Mouse (Mus musculus) myocyte (in vitro differentiated cells): ENCODE data around the gene Fam89a. TPM values are rescaled to one million over a fixed set of nuclear protein-coding genes. Genes with fewer than 3 reads are reported as not detected.

Experiments
- H3K27me3 ChIP-seq: one replicate; pipeline ENCODE4 v1.6.1; 2011; ENCODE audit not compliant: control insufficient read depth, insufficient read depth, insufficient read length
- H3K36me3 ChIP-seq: one replicate; pipeline ENCODE4 v1.6.1; 2011; ENCODE audit not compliant: control insufficient read depth, insufficient read depth
- H3K4me2 ChIP-seq: one replicate; pipeline ENCODE4 v1.6.1; 2011; ENCODE audit warnings: low read depth, control low read depth
- H3K4me3 ChIP-seq: one replicate; pipeline ENCODE4 v1.5.1; 2011; ENCODE audit warnings: mild to moderate bottlenecking, control low read depth, moderate library complexity
- H3K79me2 ChIP-seq: one replicate; pipeline ENCODE4 v1.6.1; 2011; ENCODE audit not compliant: control insufficient read depth, insufficient read depth
- H3ac ChIP-seq: one replicate; pipeline ENCODE4 v1.6.1; 2011; ENCODE audit not compliant: control insufficient read depth, insufficient read length
- CEBPB ChIP-seq: IDR thresholded peaks from 2 replicates; pipeline ENCODE4 v1.6.1; 2011; ENCODE audit warnings: mild to moderate bottlenecking, moderate library complexity; ENCODE audit not compliant: poor library complexity, insufficient read depth, severe bottlenecking
- E2F4 ChIP-seq: IDR thresholded peaks from one replicate; pipeline ENCODE4 v1.6.1; 2011; ENCODE audit warnings: mild to moderate bottlenecking, control low read depth, moderate library complexity; ENCODE audit not compliant: insufficient read depth
- MAX ChIP-seq: IDR thresholded peaks from one replicate; pipeline ENCODE4 v1.6.1; 2011; ENCODE audit warnings: low read depth, mild to moderate bottlenecking, control low read depth
- MYOD1 ChIP-seq, 3 experiments: IDR thresholded peaks; one replicate each; pipeline ENCODE4 v1.6.1; 2011; ENCODE audit warnings: control low read depth in 2 of 3, low read depth in 2 of 3, mild to moderate bottlenecking in 2 of 3, moderate library complexity in 1 of 3; ENCODE audit not compliant: insufficient read length in 2 of 3, control insufficient read depth in 1 of 3
- MYOG ChIP-seq, 3 experiments: IDR thresholded peaks; one replicate each; pipeline ENCODE4 v1.6.1; 2011; ENCODE audit warnings: control low read depth in 2 of 3, low read depth in 2 of 3, mild to moderate bottlenecking in 2 of 3; ENCODE audit not compliant: insufficient read length in 2 of 3, control insufficient read depth in 1 of 3, insufficient read depth in 1 of 3
- POLR2A ChIP-seq: IDR thresholded peaks from one replicate; pipeline ENCODE4 v1.6.1; 2011; ENCODE audit warnings: low read depth, mild to moderate bottlenecking, control low read depth, moderate library complexity; ENCODE audit not compliant: insufficient read length
- POLR2AphosphoS2 ChIP-seq: IDR thresholded peaks from one replicate; pipeline ENCODE4 v1.6.1; 2011; ENCODE audit warnings: low read depth, control low read depth; ENCODE audit not compliant: insufficient read length
- REST ChIP-seq: IDR thresholded peaks from one replicate; pipeline ENCODE4 v1.6.1; 2011; ENCODE audit warnings: mild to moderate bottlenecking, control low read depth, moderate library complexity; ENCODE audit not compliant: insufficient read depth, insufficient read length
- SRF ChIP-seq: IDR thresholded peaks from one replicate; pipeline ENCODE4 v1.6.1; 2011; ENCODE audit warnings: low read depth; ENCODE audit not compliant: control insufficient read depth, insufficient read length
- TCF12 ChIP-seq: IDR thresholded peaks from one replicate; pipeline ENCODE4 v1.6.1; 2011; ENCODE audit warnings: mild to moderate bottlenecking, control low read depth; ENCODE audit not compliant: poor library complexity, insufficient read depth, severe bottlenecking
- TCF3 ChIP-seq: IDR thresholded peaks from one replicate; pipeline ENCODE4 v1.6.1; 2011; ENCODE audit warnings: low read depth, control low read depth; ENCODE audit not compliant: insufficient read length
- USF1 ChIP-seq: IDR thresholded peaks from one replicate; pipeline ENCODE4 v1.6.1; 2011; ENCODE audit warnings: low read depth, mild to moderate bottlenecking, control low read depth, moderate library complexity
- polyA plus RNA-seq: library from polyadenylated mRNA; unstranded; fragments of >200 nt; fragmentation: generic; extraction: Trizol; gene quantifications from one replicate; pipeline ENCODE4 v1.2.1, GENCODE M21; 2012; ENCODE audit warnings: missing spikeins

The Fam89a gene
- polyA plus RNA-seq, 1 experiment, result 0.36 TPM

DNA sequence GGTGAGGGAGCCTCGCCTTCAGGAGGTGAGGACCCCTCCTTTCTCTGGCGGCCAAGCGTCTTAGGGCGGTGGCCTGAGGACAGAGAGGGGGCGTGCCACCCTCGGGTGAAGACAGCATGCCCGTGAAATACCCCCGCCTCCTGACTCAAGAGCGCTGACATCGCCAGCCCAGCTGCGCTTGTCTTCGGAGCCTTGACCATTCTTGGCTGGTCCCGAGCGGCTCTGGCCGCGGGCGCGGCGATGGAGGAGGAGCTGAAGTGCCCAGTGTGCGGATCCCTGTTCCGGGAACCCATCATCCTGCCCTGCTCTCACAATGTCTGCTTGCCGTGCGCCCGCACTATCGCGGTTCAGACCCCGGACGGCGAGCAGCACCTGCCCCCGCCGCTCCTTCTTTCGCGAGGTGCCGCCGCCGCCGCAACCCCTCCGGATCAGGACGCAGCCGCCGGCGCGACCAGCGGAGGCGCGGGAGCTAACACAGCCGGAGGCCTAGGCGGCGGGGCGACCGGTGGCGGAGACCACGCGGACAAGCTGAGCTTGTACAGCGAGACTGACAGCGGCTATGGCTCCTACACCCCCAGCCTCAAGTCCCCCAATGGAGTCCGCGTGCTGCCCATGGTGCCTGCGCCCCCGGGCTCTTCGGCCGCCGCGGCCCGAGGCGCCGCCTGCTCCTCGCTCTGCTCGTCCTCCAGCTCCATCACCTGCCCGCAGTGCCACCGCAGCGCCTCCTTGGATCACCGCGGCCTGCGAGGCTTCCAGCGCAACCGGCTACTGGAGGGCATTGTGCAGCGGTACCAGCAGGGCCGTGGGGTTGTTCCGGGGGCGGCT, 42.2 kb upstream of the Fam89a start:
- Histone ChIP-seq H3K79me2 (no peaks in the 10 kb centered on the region), H3K4me2 (no peak overlapping the region), H3ac (no peak overlapping the region), H3K36me3 (no peaks in the 10 kb centered on the region), H3K4me3 (no peak overlapping the region), H3K27me3 (peaks cover 61% of the 10 kb centered on the region)
- TF ChIP-seq SRF (no peak), MAX (no peak), E2F4 (no peak), USF1 (no peak), REST (no peak), CEBPB (no peak), TCF3 (no peak), MYOG (IDR thresholded peaks at IDR 0.05; ENCODE audit: control insufficient read depth in 1 of 3, insufficient read depth in 1 of 3, insufficient read length in 2 of 3, low read depth in 2 of 3) (no peak), POLR2A (no peak), MYOD1 (IDR thresholded peaks at IDR 0.05; ENCODE audit: control insufficient read depth in 1 of 3, insufficient read length in 2 of 3, low read depth in 2 of 3) (no peak), POLR2AphosphoS2 (no peak), TCF12 (no peak)

DNA sequence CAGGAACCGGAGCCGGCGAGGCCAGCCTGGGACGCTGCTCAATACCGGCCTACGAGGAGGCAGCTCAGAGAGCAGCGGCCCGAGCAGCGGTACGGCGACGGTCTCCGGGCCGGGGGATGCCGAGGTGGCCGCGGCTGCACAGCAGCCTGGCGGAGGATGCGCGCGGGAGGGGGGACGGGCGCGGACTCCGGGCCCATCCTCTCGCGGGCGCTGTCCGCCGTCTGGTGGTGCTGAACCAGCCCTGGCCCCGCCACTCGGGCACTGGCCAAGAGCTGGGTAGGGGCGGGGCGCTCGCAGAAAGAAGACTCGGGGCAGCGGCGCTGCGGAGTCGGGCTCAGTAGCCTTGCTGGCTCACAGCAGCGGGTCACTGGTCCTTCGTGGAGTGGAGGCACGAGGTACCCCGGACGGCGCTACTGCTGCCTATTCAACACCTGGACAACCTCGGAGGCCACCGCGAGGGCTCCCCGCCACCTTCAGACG, 41.6 kb upstream of the Fam89a start:
- no peaks in the 10 kb centered on the region for H3K79me2 ChIP-seq
- H3K4me2 ChIP-seq, result peak overlapping the region; percentile 48
- no peak overlapping the region for H3K4me3 ChIP-seq
- H3K27me3 ChIP-seq, result peaks cover 61% of the 10 kb centered on the region
- no peak for TF ChIP-seq USF1
- no peak for TF ChIP-seq SRF
- TF ChIP-seq E2F4, result no peak
- no peak for TF ChIP-seq MAX
- TF ChIP-seq POLR2A, result no peak
- TF ChIP-seq CEBPB, result no peak
- no peak for TF ChIP-seq TCF3
- no peak for TF ChIP-seq POLR2AphosphoS2
- no peak for TF ChIP-seq TCF12
- peak; percentile 76 for TF ChIP-seq REST
- peak in 1 of 3 experiments; percentile 21 for TF ChIP-seq MYOD1 (IDR thresholded peaks at IDR 0.05; ENCODE audit: control insufficient read depth in 1 of 3, insufficient read length in 2 of 3, low read depth in 2 of 3)
- TF ChIP-seq MYOG (IDR thresholded peaks at IDR 0.05; ENCODE audit: control insufficient read depth in 1 of 3, insufficient read depth in 1 of 3, insufficient read length in 2 of 3, low read depth in 2 of 3), result peak in 1 of 3 experiments; percentile 44
- no peaks in the 10 kb centered on the region for H3K36me3 ChIP-seq
- no peak overlapping the region for H3ac ChIP-seq

DNA sequence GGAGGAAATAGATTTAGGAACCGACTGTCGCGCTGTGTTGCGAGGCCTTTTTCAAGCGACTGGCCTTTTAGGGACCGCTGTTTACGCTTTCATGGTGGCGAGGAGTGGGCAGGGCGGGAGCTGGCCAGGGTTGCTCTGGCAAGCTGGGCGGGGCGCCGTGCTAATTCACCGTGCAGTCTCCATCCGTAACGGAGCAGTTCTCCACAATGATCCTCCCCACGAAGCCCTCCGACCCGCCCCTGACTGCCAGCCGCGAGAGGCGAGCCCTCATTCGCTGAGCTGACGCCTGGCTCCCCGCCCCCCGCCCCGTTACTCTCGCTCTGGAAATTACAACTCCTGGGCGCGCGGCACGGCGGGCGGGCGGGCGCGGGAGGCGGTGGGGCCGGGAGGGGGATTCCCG, 41.1 kb upstream of the Fam89a start, which contains the start of gene Trim67:
Gene Trim67 (plus strand): TSS at position 385 of the 400 bp plus-strand sequence.
- TF ChIP-seq REST, result peak; percentile 46
- no peak for TF ChIP-seq USF1
- H3K79me2 ChIP-seq, result no peaks in the 10 kb centered on the region
- no peak within 1 kb of the TSS for H3ac ChIP-seq
- H3K27me3 ChIP-seq, result peaks cover 61% of the 10 kb centered on the region
- peak within 1 kb of the TSS; percentile 48 for H3K4me2 ChIP-seq
- no peaks in the 10 kb centered on the region for H3K36me3 ChIP-seq
- no peak within 1 kb of the TSS for H3K4me3 ChIP-seq

DNA sequence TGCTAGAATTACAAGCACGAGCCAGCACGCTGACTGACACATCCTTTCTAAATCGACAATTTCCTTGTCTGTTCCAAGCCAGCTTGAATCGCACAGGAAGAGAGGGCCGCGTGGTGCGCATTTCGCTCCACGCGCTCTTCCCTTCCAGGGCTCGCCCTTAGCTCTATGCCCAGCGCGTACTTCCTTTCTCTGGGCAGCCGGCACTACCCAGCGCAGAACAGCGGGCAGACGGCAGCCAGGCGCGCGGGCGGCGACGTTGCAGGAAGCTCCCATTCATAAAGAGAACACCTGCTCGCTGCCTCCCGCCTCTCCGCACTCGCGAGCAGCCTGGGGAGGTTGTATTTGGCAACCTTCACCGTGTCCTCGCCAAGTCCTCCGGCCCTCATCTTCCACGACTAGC, 40.6 kb upstream of the Fam89a start:
- peak overlapping the region; percentile 48 for H3K4me2 ChIP-seq
- H3K4me3 ChIP-seq, result no peak overlapping the region
- H3ac ChIP-seq, result no peak overlapping the region
- no peak for TF ChIP-seq MYOD1 (IDR thresholded peaks at IDR 0.05; ENCODE audit: control insufficient read depth in 1 of 3, insufficient read length in 2 of 3, low read depth in 2 of 3)
- no peak for TF ChIP-seq POLR2A
- no peak for TF ChIP-seq REST
- no peak for TF ChIP-seq E2F4
- no peak for TF ChIP-seq SRF
- TF ChIP-seq CEBPB, result no peak
- TF ChIP-seq USF1, result no peak
- no peak for TF ChIP-seq TCF12
- TF ChIP-seq POLR2AphosphoS2, result no peak
- no peak for TF ChIP-seq MAX
- no peak for TF ChIP-seq MYOG (IDR thresholded peaks at IDR 0.05; ENCODE audit: control insufficient read depth in 1 of 3, insufficient read depth in 1 of 3, insufficient read length in 2 of 3, low read depth in 2 of 3)
- H3K79me2 ChIP-seq, result no peaks in the 10 kb centered on the region
- peaks cover 61% of the 10 kb centered on the region for H3K27me3 ChIP-seq
- no peaks in the 10 kb centered on the region for H3K36me3 ChIP-seq

DNA sequence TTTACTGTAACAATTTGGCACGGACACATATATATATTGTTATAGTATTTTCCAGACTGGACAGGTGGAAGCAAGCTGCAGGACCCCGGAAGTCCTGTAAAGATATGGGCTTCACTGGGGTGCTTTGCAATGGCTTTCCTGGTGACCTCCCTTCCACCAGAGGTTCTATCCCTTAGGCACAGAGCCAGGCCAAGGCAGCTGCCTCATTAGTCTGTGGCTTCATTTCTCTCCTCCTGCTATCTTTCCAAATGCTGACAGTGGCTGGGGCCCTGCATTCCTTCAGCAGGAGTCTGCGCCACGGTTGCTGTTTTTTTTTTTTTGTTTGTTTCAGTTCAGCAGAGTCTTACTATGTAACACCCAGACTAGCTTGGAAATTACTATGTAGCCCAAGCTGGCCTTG, 40.1 kb upstream of the Fam89a start:
- peaks cover 65% of the 10 kb centered on the region for H3K27me3 ChIP-seq
- no peaks in the 10 kb centered on the region for H3K79me2 ChIP-seq
- H3ac ChIP-seq, result no peak overlapping the region
- no peaks in the 10 kb centered on the region for H3K36me3 ChIP-seq
- H3K4me3 ChIP-seq, result no peak overlapping the region
- TF ChIP-seq POLR2AphosphoS2, result no peak
- no peak for TF ChIP-seq TCF3
- TF ChIP-seq USF1, result no peak
- no peak for TF ChIP-seq MYOD1 (IDR thresholded peaks at IDR 0.05; ENCODE audit: control insufficient read depth in 1 of 3, insufficient read length in 2 of 3, low read depth in 2 of 3)
- TF ChIP-seq MAX, result no peak
- TF ChIP-seq MYOG (IDR thresholded peaks at IDR 0.05; ENCODE audit: control insufficient read depth in 1 of 3, insufficient read depth in 1 of 3, insufficient read length in 2 of 3, low read depth in 2 of 3), result no peak
- H3K4me2 ChIP-seq, result no peak overlapping the region
